In the genomic region with DNA sequence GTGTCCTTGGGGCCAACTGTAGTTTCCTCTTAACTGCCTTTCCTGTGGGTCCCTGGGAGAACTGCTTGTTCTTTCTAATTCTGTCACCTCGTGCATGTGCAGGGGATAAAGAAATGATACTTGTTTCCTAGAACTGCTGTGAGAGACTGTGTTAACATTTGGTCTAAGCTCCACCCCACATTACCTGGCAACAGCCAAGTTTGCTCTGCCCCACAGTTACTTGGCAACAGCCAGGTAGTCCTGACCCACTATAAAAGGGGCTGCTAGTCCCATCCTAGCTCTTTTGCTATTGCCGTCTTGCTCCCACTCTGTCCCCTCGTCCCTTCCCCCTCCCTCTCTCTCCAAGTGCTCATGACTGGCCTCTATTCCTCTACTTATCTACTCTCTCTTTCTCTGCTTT, we compare ENCODE assay signal across 15 mouse cellular contexts. TPM values are rescaled to one million over a fixed set of nuclear protein-coding genes. Genes with fewer than 3 reads are reported as not detected.
"Had no signal": no experiment of that assay in that cellular context is flagged by ENCODE, and none has a peak within 500 bp of the region (broad histone marks: within the 10 kb centered on the region; RNA-seq: fewer than 3 reads in every experiment).

No protein-coding gene starts in this region.

- H3K27me3 ChIP-seq: liver, embryonic 13.5 days had no signal

- H3K36me3 ChIP-seq: limb, embryonic 12.5 days; liver, embryonic 13.5 days; neural tube, embryonic 15.5 days had no signal

- H3K4me3 ChIP-seq: layer of hippocampus, adult 2 months; limb, embryonic 12.5 days; liver, embryonic 13.5 days; neural tube, embryonic 15.5 days had no signal

- H3K4me1 ChIP-seq: limb, embryonic 12.5 days; liver, embryonic 13.5 days had no signal

- H3K9me3 ChIP-seq: limb, embryonic 12.5 days; liver, embryonic 13.5 days; neural tube, embryonic 15.5 days had no signal

- H3K4me2 ChIP-seq: limb, embryonic 12.5 days; liver, embryonic 13.5 days; neural tube, embryonic 15.5 days had no signal

- H3K27ac ChIP-seq: layer of hippocampus, adult 2 months; limb, embryonic 12.5 days; liver, embryonic 13.5 days; neural tube, embryonic 15.5 days had no signal

- H3K9ac ChIP-seq: limb, embryonic 12.5 days; liver, embryonic 13.5 days; liver, postnatal 0 days; neural tube, embryonic 15.5 days had no signal

- ATAC-seq: liver, postnatal 0 days had no signal

- DNase-seq: kidney, adult 11 months; kidney, adult 9 months; kidney, postnatal 10 days; kidney, postnatal 4 days; liver; liver, embryonic 13.5 days; liver, postnatal 0 days; right cerebral cortex, adult 18-20 months; right cerebral cortex, postnatal 25 days; thymus, postnatal 36 days had no signal

RNA-seq across cellular contexts. Expression of a gene that starts 28.2 kb away (rescaled TPM):
- total RNA-seq: megakaryocyte-erythroid progenitor cell, adult 5-6 weeks had no signal
- polyA plus RNA-seq: liver, postnatal 0 days; small intestine, adult 2 months had no signal
